Mouse (Mus musculus) heart, postnatal 4 days (tissue): Measurements from ENCODE around the gene DXBay18. TPM values are rescaled to one million over a fixed set of nuclear protein-coding genes. Genes with fewer than 3 reads are reported as not detected.
"Not testable (repeated sequence)": the region's sequence is repeated elsewhere in the genome, so short reads cannot be mapped to it uniquely, and the experiment has no call there.

Experiments
- DNase-seq: peaks from one replicate; pipeline ENCODE4 v3.0.0; 2021
- total RNA-seq, 2 experiments: library from RNA; stranded (reverse); gene quantifications; 2 replicates each; pipeline ENCODE4 v1.2.3; 2021

DXBay18 gene
- total RNA-seq, result not detected

DNA sequence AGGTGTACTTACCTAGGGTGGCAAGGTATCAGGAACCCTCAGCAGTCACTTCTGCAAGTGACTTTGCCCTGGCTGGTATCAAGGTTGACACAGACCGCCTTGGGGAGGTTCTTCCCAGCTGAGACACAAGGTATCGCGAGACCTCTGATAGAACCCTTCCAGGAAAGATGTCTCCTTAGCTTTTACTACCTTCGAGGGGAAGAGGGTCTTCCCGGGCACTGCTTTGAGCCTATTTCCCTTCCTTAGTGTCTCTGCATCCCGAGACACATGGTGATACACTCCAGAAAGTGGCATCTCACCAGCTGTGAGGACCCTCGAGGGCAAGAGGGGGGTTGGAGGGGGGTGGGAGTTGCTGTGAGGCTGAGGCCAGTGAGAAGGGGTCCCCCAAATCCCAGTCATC is at the start of gene DXBay18:
DXBay18 (minus strand) TSS at position 101 of the 400 bp plus-strand sequence.
- DNase-seq, result not testable (repeated sequence)

DNA sequence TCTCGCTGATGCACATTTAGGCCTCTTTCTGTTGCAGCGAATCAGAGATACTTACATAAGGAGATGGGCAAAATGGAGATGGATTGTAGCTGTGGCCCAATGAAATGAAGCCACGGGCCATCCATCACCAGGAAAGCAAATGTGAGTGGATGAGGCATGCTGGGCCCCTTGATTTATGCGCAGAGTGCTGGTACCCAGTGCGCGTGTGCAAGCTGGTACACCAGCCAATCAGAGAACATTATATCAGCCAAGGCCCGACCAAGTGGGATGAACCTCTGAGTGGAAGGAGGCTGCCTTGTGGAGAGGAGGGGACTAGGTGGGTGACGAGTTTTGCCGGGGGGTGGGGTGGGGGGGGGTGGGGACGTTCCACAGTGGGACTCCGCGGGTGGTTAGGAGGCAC is 42.7 kb upstream of the DXBay18 start, which contains the start of gene Xlr3b:
Xlr3b (plus strand) TSS at position 274 of the 400 bp plus-strand sequence.
- not testable (repeated sequence) for DNase-seq

DNA sequence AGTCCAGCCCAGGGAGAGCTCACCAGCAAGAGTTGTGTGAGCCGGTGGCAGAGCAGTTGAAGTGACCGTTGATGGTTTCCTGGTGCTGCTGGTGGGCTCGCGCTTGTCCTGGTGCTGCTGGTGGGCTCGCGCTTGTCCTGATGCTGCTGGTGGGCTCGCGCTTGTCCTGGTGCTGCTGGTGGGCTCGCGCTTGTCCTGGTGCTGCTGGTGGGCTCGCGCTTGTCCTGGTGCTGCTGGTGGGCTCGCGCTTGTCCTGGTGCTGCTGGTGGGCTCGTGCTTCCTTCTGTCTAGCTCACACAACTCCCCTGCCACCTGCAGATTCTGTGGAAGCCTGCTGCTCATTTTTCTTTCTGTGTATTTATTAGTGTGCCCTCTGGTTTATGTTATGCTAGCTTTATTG is 27.6 kb upstream of the DXBay18 start, which contains the start of gene Spin2d:
Spin2d (minus strand) TSS at position 101 of the 400 bp plus-strand sequence.
- DNase-seq, result not testable (repeated sequence)

DNA sequence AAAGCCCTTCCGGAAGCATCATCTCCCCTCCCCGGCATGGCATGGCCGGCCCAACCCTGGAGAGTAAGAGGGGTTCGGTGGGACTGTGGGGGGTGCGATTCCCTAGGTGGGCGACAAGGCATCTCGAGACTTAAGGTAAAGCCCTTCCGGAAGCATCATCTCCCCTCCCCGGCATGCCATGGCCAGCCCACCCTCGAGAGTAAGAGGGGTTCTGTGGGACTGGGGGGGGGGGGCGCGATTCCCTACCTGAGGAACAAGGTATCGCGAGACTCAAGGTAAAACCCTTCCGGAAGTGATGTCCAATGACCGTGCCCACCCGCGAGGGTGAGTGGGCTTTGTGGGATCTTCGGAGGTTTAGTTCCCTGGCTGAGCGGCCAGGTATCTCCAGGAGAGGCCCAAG is 754 bp downstream of the DXBay18 start, which contains the start of gene Xlr5b:
Xlr5b (plus strand) TSS at position 301 of the 400 bp plus-strand sequence.
- DNase-seq, result not testable (repeated sequence)

GRCm38 (mm10) chrX:73143218-73143618 is 6.0 kb downstream of the DXBay18 start:
- DNase-seq, result not testable (repeated sequence)

GRCm38 (mm10) chrX:73122859-73123829 is 26.1 kb downstream of the DXBay18 start:
- not testable (repeated sequence) for DNase-seq

GRCm38 (mm10) chrX:73116747-73117146 is 32.5 kb downstream of the DXBay18 start, which contains the start of gene Gm14685:
Gm14685 (plus strand) TSS chrX:73117047.
- not testable (repeated sequence) for DNase-seq

DNA sequence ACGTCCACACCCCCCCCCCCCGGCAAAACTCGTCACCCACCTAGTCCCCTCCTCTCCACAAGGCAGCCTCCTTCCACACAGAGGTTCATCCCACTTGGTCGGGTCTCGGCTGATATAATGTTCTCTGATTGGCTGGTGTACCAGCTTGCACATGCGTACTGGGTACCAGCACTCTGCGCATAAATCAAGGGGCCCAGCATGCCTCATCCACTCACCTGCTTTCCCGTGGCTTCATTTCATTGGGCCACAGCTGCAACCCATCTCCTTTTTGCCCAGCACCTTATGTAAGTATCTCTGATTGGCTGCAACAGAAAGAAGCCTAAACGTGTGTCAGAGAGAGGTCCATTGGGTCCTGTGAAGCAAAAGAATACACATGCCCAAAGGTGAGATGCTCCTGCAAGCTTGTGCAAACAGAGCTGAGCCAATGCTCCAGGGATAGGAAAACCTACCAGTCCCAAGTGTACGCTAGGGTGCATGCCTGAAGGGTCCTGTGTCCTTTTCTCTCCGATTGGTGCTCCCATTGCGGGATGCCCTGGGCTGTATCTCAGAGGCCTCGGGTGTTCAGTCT is 52.2 kb downstream of the DXBay18 start, which contains the start of gene Xlr3a:
Xlr3a (minus strand) TSS at position 155 of the 568 bp plus-strand sequence.
- DNase-seq, result not testable (repeated sequence)

Other genes with a start within 250 kb of the DXBay18 start
- gene Cetn2, start 231.0 kb downstream of the DXBay18 start, total RNA-seq, result 10 to 100 TPM; 35.4 to 36.6 TPM
- gene Nsdhl, start 230.9 kb downstream of the DXBay18 start, total RNA-seq, result 10 to 100 TPM; 15.9 to 16.3 TPM
- 1 to 10 TPM; 2.3 to 2.6 TPM for gene Zfp185, start 162.1 kb downstream of the DXBay18 start, total RNA-seq
- gene Pnma5, start 112.3 kb downstream of the DXBay18 start, total RNA-seq, result under 1 TPM; 0.14 to 0.19 TPM
- not detected for gene Pnma3, start 84.7 kb downstream of the DXBay18 start, total RNA-seq
- gene Xlr4a, start 67.0 kb downstream of the DXBay18 start, total RNA-seq, result 1 to 10 TPM in 1 of 2 experiments, not detected in 1; 1.0 TPM
- gene Xlr3a, start 52.4 kb downstream of the DXBay18 start, total RNA-seq, result under 1 TPM; 0.60 to 0.72 TPM
- not detected for gene Gm14685, start 32.4 kb downstream of the DXBay18 start, total RNA-seq
- not detected for gene Xlr5b, start 654 bp downstream of the DXBay18 start, total RNA-seq
- gene Spin2d, start 27.5 kb upstream of the DXBay18 start, total RNA-seq, result not detected
- 1 to 10 TPM in 1 of 2 experiments, under 1 TPM in 1; 0.92 to 6.2 TPM for gene Xlr3b, start 42.8 kb upstream of the DXBay18 start, total RNA-seq
- gene Xlr4b, start 64.9 kb upstream of the DXBay18 start, total RNA-seq, result 1 to 10 TPM in 1 of 2 experiments, under 1 TPM in 1; 0.20 to 1.3 TPM
- 1 to 10 TPM; 7.1 to 7.2 TPM for gene F8a, start 78.8 kb upstream of the DXBay18 start, total RNA-seq
- gene Xlr4c, start 93.7 kb upstream of the DXBay18 start, total RNA-seq, result not detected
- not detected for gene Xlr3c, start 115.9 kb upstream of the DXBay18 start, total RNA-seq
- gene Xlr5a, start 143.5 kb upstream of the DXBay18 start, total RNA-seq, result not detected
- gene Xlr5c, start 143.5 kb upstream of the DXBay18 start, total RNA-seq, result not detected
- gene Gm45015, start 187.4 kb upstream of the DXBay18 start, total RNA-seq, result not detected
- gene Zfp275, start 193.2 kb upstream of the DXBay18 start, total RNA-seq, result 10 to 100 TPM; 12.2 to 12.3 TPM
- gene Gm18336, start 249.3 kb upstream of the DXBay18 start, total RNA-seq, result not detected